Mouse (Mus musculus): Measurements from ENCODE around the gene Slc35f6. TPM values are rescaled to one million over a fixed set of nuclear protein-coding genes. Genes with fewer than 3 reads are reported as not detected.
"Not testable (repeated sequence)": the region's sequence is repeated elsewhere in the genome, so short reads cannot be mapped to it uniquely, and the experiment has no call there.

Slc35f6 gene
- polyA plus RNA-seq, 1 experiment from 2014 or later: 28.5 TPM

GRCm38 (mm10) chr5:30676800-30677199, 29.1 kb downstream of the Slc35f6 start:
- no peak for ATAC-seq (ENCODE audit: insufficient number of reproducible peaks, insufficient read depth, low FRiP score, low read depth)
- WGBS: 82% methylated on average over 7 of the region's 7 CpGs
- no peaks in the 10 kb centered on the region for H3K4me1 ChIP-seq (ENCODE audit: control insufficient read depth, insufficient read depth, low read length)
- H3K4me3 ChIP-seq (ENCODE audit: low read depth, low read length): no peak overlapping the region
- H3K27me3 ChIP-seq (ENCODE audit: control insufficient read depth, insufficient read depth, low read length): no peaks in the 10 kb centered on the region
- H3K9ac ChIP-seq (replicated peaks; ENCODE audit: low read depth, low read length): no peak overlapping the region
- H3K27ac ChIP-seq (ENCODE audit: low read length): no peak overlapping the region
- no peaks in the 10 kb centered on the region for H3K9me3 ChIP-seq (ENCODE audit: control insufficient read depth, low read depth, low read length)
- no peak overlapping the region for H3K4me2 ChIP-seq (replicated peaks; ENCODE audit: low read depth, low read length)
- peaks cover 38% of the 10 kb centered on the region for H3K36me3 ChIP-seq (ENCODE audit: control insufficient read depth, insufficient read depth, low read length)

GRCm38 (mm10) chr5:30678069-30678468, 30.3 kb downstream of the Slc35f6 start:
- not testable (repeated sequence) for H3K27ac ChIP-seq (ENCODE audit: low read length); ATAC-seq (ENCODE audit: insufficient number of reproducible peaks, insufficient read depth, low FRiP score, low read depth); H3K4me1 ChIP-seq (ENCODE audit: control insufficient read depth, insufficient read depth, low read length); H3K4me2 ChIP-seq (replicated peaks; ENCODE audit: low read depth, low read length); H3K4me3 ChIP-seq (ENCODE audit: low read depth, low read length); H3K9me3 ChIP-seq (ENCODE audit: control insufficient read depth, low read depth, low read length); H3K9ac ChIP-seq (replicated peaks; ENCODE audit: low read depth, low read length); H3K27me3 ChIP-seq (ENCODE audit: control insufficient read depth, insufficient read depth, low read length)
- 89% methylated on average over 3 of the region's 3 CpGs for WGBS
- H3K36me3 ChIP-seq (ENCODE audit: control insufficient read depth, insufficient read depth, low read length): peaks cover 26% of the 10 kb centered on the region

DNA sequence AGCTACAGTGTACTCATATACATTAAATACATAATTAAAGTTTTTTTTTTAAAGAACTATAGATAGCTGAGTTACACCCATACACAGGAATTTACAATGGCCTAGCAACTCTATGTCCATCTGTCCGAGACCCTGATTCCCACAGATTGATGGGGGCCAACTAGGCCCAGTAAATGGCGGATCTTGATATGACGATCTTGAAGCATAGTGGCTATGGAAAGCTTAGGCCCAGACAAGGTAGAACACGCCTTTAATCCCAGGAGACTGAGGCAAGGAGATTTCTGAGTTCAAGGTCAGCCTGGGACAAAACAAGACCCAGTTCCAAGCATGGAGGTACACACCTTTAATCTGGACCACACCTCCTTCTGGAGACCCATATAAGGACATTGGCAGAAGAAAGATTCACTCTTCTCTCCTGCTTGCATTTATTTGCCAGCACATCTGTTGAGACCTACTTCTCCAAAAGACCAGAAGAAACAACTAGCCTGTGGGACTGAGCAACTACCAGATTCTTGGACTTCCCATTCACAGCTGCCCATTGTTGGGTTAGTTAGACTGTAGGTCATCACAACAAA, 31.1 kb downstream of the Slc35f6 start:
- WGBS: 93% methylated on average over 4 of the region's 4 CpGs

DNA sequence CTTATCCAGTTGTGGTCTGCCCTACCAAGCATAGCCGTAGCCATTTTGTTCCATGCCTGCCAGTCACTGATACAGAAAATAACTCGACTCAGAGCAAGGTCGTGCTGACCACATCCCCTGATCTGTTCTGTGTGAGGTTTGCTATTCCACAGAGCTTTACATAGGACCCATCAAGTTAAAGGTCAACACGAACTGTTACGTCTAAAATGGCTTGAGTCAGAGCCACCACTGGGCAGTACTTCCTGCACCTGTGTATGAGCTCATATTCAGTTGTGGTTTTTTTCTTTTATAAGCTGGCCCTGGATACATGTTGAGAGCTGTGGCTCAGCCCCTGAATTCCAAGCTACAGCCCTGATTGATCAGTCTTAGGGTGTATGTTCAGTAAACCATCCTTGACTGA, 31.9 kb downstream of the Slc35f6 start:
- no peak overlapping the region for H3K27ac ChIP-seq (ENCODE audit: low read length)
- H3K4me2 ChIP-seq (replicated peaks; ENCODE audit: low read depth, low read length): no peak overlapping the region
- ATAC-seq (ENCODE audit: insufficient number of reproducible peaks, insufficient read depth, low FRiP score, low read depth): no peak
- no peak overlapping the region for H3K9ac ChIP-seq (replicated peaks; ENCODE audit: low read depth, low read length)
- no peaks in the 10 kb centered on the region for H3K4me1 ChIP-seq (ENCODE audit: control insufficient read depth, insufficient read depth, low read length)
- peaks cover 12% of the 10 kb centered on the region for H3K36me3 ChIP-seq (ENCODE audit: control insufficient read depth, insufficient read depth, low read length)
- no peaks in the 10 kb centered on the region for H3K9me3 ChIP-seq (ENCODE audit: control insufficient read depth, low read depth, low read length)
- H3K27me3 ChIP-seq (ENCODE audit: control insufficient read depth, insufficient read depth, low read length): no peaks in the 10 kb centered on the region
- WGBS: 85% methylated on average over 5 of the region's 5 CpGs
- H3K4me3 ChIP-seq (ENCODE audit: low read depth, low read length): no peak overlapping the region

More for the DNA sequence above, 31.1 kb downstream of the Slc35f6 start:
- no peak overlapping the region for H3K27ac ChIP-seq (ENCODE audit: low read length)
- H3K9me3 ChIP-seq (ENCODE audit: control insufficient read depth, low read depth, low read length): no peaks in the 10 kb centered on the region
- H3K9ac ChIP-seq (replicated peaks; ENCODE audit: low read depth, low read length): no peak overlapping the region
- no peaks in the 10 kb centered on the region for H3K27me3 ChIP-seq (ENCODE audit: control insufficient read depth, insufficient read depth, low read length)
- no peak overlapping the region for H3K4me3 ChIP-seq (ENCODE audit: low read depth, low read length)
- no peak overlapping the region for H3K4me2 ChIP-seq (replicated peaks; ENCODE audit: low read depth, low read length)
- H3K36me3 ChIP-seq (ENCODE audit: control insufficient read depth, insufficient read depth, low read length): peaks cover 19% of the 10 kb centered on the region
- no peaks in the 10 kb centered on the region for H3K4me1 ChIP-seq (ENCODE audit: control insufficient read depth, insufficient read depth, low read length)
- ATAC-seq (ENCODE audit: insufficient number of reproducible peaks, insufficient read depth, low FRiP score, low read depth): no peak

- H3K9ac ChIP-seq (replicated peaks; ENCODE audit: low read depth, low read length): no peak overlapping the region
- H3K4me1 ChIP-seq (ENCODE audit: control insufficient read depth, insufficient read depth, low read length): no peaks in the 10 kb centered on the region
- H3K9me3 ChIP-seq (ENCODE audit: control insufficient read depth, low read depth, low read length): no peaks in the 10 kb centered on the region
- no peak overlapping the region for H3K4me3 ChIP-seq (ENCODE audit: low read depth, low read length)
- no peak overlapping the region for H3K4me2 ChIP-seq (replicated peaks; ENCODE audit: low read depth, low read length)
- ATAC-seq (ENCODE audit: insufficient number of reproducible peaks, insufficient read depth, low FRiP score, low read depth): no peak
- no peaks in the 10 kb centered on the region for H3K36me3 ChIP-seq (ENCODE audit: control insufficient read depth, insufficient read depth, low read length)
- no peaks in the 10 kb centered on the region for H3K27me3 ChIP-seq (ENCODE audit: control insufficient read depth, insufficient read depth, low read length)
- H3K27ac ChIP-seq (ENCODE audit: low read length): no peak overlapping the region
- WGBS: 87% methylated on average over 5 of the region's 5 CpGs
Measured at GRCm38 (mm10) chr5:30681970-30682369, 34.2 kb downstream of the Slc35f6 start.

DNA sequence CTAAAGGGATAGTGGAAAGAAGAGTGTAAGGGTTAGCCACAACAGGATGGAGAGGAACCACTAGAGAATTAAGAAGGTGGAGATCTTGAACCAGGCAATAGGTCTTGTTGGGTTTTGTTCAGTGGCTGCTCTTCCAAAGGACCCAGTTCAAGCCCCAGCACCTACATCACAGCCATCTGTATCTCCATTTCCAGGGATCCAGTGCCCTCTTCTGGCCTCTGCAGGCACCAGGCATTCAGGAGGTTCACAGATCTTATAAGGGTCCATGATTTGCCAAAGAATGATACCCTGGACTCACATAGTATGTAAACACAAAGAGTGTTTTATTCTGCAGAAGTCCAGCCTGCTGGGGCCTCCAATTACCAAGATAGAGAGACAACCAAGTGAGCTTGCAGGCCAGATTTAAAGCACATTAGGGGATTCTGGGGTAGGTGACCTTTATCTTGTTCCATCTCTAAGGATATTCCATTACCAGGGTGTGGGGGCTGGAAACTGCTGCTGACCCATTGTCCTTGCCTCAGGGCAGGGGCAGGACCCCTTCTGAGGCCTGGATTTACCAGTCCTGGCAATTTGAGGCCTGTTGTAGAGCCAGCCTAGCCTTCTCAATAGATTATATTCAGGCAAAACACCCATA, 35.4 kb downstream of the Slc35f6 start:
- H3K27ac ChIP-seq (ENCODE audit: low read length): no peak overlapping the region
- no peak for ATAC-seq (ENCODE audit: insufficient number of reproducible peaks, insufficient read depth, low FRiP score, low read depth)
- no peak overlapping the region for H3K4me3 ChIP-seq (ENCODE audit: low read depth, low read length)
- H3K9ac ChIP-seq (replicated peaks; ENCODE audit: low read depth, low read length): no peak overlapping the region
- no peaks in the 10 kb centered on the region for H3K27me3 ChIP-seq (ENCODE audit: control insufficient read depth, insufficient read depth, low read length)
- H3K36me3 ChIP-seq (ENCODE audit: control insufficient read depth, insufficient read depth, low read length): no peaks in the 10 kb centered on the region
- H3K9me3 ChIP-seq (ENCODE audit: control insufficient read depth, low read depth, low read length): no peaks in the 10 kb centered on the region
- H3K4me2 ChIP-seq (replicated peaks; ENCODE audit: low read depth, low read length): no peak overlapping the region
- H3K4me1 ChIP-seq (ENCODE audit: control insufficient read depth, insufficient read depth, low read length): no peaks in the 10 kb centered on the region

DNA sequence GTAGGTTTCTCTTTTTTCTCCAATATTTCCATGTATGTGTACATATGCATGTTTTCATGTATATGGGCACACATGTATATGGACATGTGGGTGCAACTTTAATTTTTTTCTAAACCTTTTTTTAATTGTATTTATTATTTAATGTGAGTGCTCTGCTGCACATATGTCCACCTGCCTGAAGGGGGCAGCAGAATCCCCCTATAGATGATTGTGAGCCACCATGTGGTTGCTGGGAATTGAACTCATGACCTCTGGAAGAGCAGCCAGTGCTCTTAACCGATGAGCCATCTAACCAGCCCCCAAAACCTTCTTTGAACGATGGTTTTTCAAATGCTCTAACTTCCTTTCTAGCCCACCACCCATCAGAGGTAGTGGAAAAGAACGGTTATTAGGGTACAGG, 36.3 kb downstream of the Slc35f6 start:
- H3K27me3 ChIP-seq (ENCODE audit: control insufficient read depth, insufficient read depth, low read length): no peaks in the 10 kb centered on the region
- H3K4me2 ChIP-seq (replicated peaks; ENCODE audit: low read depth, low read length): no peak overlapping the region
- H3K9ac ChIP-seq (replicated peaks; ENCODE audit: low read depth, low read length): no peak overlapping the region
- ATAC-seq (ENCODE audit: insufficient number of reproducible peaks, insufficient read depth, low FRiP score, low read depth): no peak
- H3K4me1 ChIP-seq (ENCODE audit: control insufficient read depth, insufficient read depth, low read length): no peaks in the 10 kb centered on the region
- WGBS: 68% methylated on average over 3 of the region's 3 CpGs
- no peak overlapping the region for H3K4me3 ChIP-seq (ENCODE audit: low read depth, low read length)
- H3K27ac ChIP-seq (ENCODE audit: low read length): no peak overlapping the region
- no peaks in the 10 kb centered on the region for H3K36me3 ChIP-seq (ENCODE audit: control insufficient read depth, insufficient read depth, low read length)
- no peaks in the 10 kb centered on the region for H3K9me3 ChIP-seq (ENCODE audit: control insufficient read depth, low read depth, low read length)

DNA sequence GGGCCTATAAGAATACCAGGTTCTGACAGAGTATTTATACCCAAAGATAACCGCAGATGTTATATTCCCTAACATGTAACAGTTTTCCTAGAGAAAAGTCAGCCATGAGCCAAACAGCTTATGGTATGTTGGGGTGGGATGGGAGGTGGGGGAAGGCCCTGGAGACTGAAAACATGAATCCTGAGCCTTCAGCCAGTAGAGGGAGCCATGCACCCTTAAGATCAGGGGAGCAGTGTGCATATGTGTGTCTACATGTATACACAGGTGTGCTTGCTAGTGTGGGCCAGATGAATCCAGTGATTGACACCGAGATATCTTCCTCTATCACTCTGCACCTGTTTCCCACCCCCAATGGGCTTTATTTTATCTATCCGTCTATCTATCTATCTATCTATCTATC, 39.0 kb downstream of the Slc35f6 start:
- Histone ChIP-seq H3K9ac (replicated peaks; ENCODE audit: low read depth, low read length) (no peak overlapping the region), H3K27ac (ENCODE audit: low read length) (no peak overlapping the region), H3K36me3 (ENCODE audit: control insufficient read depth, insufficient read depth, low read length) (no peaks in the 10 kb centered on the region), H3K27me3 (ENCODE audit: control insufficient read depth, insufficient read depth, low read length) (no peaks in the 10 kb centered on the region), H3K4me3 (ENCODE audit: low read depth, low read length) (no peak overlapping the region), H3K4me2 (replicated peaks; ENCODE audit: low read depth, low read length) (no peak overlapping the region), H3K9me3 (ENCODE audit: control insufficient read depth, low read depth, low read length) (no peaks in the 10 kb centered on the region), H3K4me1 (ENCODE audit: control insufficient read depth, insufficient read depth, low read length) (no peaks in the 10 kb centered on the region)
- WGBS: 62% methylated on average over 3 of the region's 3 CpGs
- ATAC-seq (ENCODE audit: insufficient number of reproducible peaks, insufficient read depth, low FRiP score, low read depth): no peak
